Mouse (Mus musculus): Measurements from ENCODE around the gene Ccl27a. TPM values are rescaled to one million over a fixed set of nuclear protein-coding genes. Genes with fewer than 3 reads are reported as not detected.

The Ccl27a gene
- polyA plus RNA-seq, 1 experiment from 2014 or later, result 24.5 TPM

DNA sequence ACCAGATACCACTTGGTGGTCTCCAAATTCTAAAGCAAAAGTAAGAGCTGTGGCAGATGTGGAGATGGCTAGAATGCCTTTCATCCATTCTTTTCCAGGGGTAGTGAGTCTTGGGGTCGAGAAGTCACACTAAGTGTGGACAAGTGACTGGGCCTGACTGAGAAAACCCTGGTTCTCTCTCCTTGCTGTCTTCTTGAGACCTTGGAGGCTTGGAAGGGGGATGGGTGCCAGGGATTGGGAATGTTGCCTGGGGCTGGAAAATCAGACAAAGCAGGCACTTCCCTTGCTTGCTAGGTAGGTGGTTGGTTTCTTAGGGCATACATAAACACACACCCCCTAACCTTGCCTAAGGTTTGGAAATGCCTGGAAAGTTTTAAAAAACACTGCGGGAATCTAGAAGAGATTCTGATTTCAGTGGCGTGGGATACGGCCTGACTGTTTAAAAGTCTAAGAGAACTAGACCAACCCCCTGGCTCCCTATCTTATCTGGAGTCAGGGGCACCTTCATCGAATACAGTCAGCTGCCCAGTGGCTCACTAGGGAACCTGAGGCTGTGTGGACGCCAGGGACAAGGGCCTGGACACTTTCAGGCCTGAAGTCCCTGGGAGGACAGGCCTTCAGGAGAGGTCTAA, 14.3 kb downstream of the Ccl27a start:
- Histone ChIP-seq H3K27ac (ENCODE audit: low read length) (peak overlapping the region; percentile 92), H3K9ac (replicated peaks; ENCODE audit: low read depth) (peak overlapping the region; percentile 46), H3K36me3 (ENCODE audit: insufficient read depth, low read length) (no peaks in the 10 kb centered on the region), H3K4me2 (replicated peaks; ENCODE audit: low read depth, low read length) (peak overlapping the region; percentile 57), H3K27me3 (replicated peaks; ENCODE audit: insufficient read depth, low read length) (no peaks in the 10 kb centered on the region), H3K4me3 (ENCODE audit: low read depth, low read length) (no peak overlapping the region), H3K4me1 (ENCODE audit: insufficient read depth, low read depth, low read length) (peaks cover 17% of the 10 kb centered on the region; the same call in 1 of the 2 replicates), H3K9me3 (ENCODE audit: low read length) (no peaks in the 10 kb centered on the region)
- peak; percentile 5 for DNase-seq (ENCODE audit: low spot score)
- ATAC-seq, result no peak
- TF ChIP-seq EP300 (IDR thresholded peaks at IDR 0.05) (no peak), CTCF (IDR thresholded peaks at IDR 0.05) (no peak)
- 24% methylated on average over 6 of the region's 6 CpGs for WGBS

DNA sequence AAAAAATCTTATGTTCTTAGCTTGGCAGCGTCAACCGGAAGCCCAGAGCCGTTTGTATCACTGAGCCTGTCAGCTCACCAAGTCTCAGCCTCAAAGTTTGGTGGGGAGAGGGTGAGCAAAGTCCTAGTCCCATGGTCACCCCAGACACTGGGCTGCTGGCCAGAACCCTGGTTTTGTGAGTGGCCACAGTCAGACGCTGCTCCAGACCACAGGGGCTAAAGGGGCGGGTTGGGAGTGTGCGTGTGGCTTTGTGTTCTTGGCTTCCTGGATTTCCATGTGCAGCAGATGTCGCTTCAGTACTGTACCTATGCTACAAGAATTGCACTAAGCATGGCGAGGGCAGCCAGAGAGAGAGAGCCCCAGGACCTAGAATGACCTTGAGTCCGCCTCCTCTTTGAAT, 14.8 kb downstream of the Ccl27a start:
- Histone ChIP-seq H3K4me2 (replicated peaks; ENCODE audit: low read depth, low read length) (no peak overlapping the region), H3K36me3 (ENCODE audit: insufficient read depth, low read length) (no peaks in the 10 kb centered on the region)

DNA sequence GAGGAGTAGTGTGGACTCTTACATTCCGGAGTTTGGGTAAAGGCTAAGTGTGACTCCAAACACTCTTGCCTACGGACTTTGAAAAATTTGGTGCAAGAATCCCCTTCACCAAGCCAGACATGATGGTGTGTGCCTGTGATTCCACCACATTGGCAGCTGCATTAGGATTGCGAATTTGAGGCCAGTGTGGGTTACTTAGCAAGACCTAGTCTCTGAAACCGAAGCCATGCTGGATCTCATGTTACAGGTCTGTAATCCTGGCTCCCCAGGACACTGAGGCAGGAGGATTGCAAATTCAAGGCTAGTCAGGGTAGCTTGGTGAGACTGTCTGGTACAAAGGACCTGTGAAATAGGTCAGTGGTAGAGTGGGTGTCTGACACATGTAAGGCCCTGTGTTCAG, 15.3 kb downstream of the Ccl27a start:
- Histone ChIP-seq H3K4me1 (ENCODE audit: insufficient read depth, low read depth, low read length) (peaks cover 17% of the 10 kb centered on the region; the same call in 1 of the 2 replicates), H3K4me2 (replicated peaks; ENCODE audit: low read depth, low read length) (no peak overlapping the region), H3K9ac (replicated peaks; ENCODE audit: low read depth) (no peak overlapping the region), H3K4me3 (ENCODE audit: low read depth, low read length) (no peak overlapping the region), H3K36me3 (ENCODE audit: insufficient read depth, low read length) (no peaks in the 10 kb centered on the region), H3K27me3 (replicated peaks; ENCODE audit: insufficient read depth, low read length) (no peaks in the 10 kb centered on the region), H3K9me3 (ENCODE audit: low read length) (no peaks in the 10 kb centered on the region), H3K27ac (ENCODE audit: low read length) (no peak overlapping the region)
- WGBS, result 89% methylated on average over 4 of the region's 4 CpGs
- TF ChIP-seq CTCF (IDR thresholded peaks at IDR 0.05), result no peak
- no peak for TF ChIP-seq EP300 (IDR thresholded peaks at IDR 0.05)
- no peak for ATAC-seq
- DNase-seq (ENCODE audit: low spot score), result no peak

More for the DNA sequence above, 14.8 kb downstream of the Ccl27a start:
- Histone ChIP-seq H3K4me3 (ENCODE audit: low read depth, low read length) (no peak overlapping the region), H3K9me3 (ENCODE audit: low read length) (no peaks in the 10 kb centered on the region), H3K9ac (replicated peaks; ENCODE audit: low read depth) (no peak overlapping the region), H3K4me1 (ENCODE audit: insufficient read depth, low read depth, low read length) (peaks cover 17% of the 10 kb centered on the region; the same call in 1 of the 2 replicates), H3K27ac (ENCODE audit: low read length) (peak overlapping the region; percentile 92), H3K27me3 (replicated peaks; ENCODE audit: insufficient read depth, low read length) (no peaks in the 10 kb centered on the region)
- DNase-seq (ENCODE audit: low spot score) (peak; percentile 12), ATAC-seq (no peak)
- 71% methylated on average over 9 of the region's 9 CpGs for WGBS
- no peak for TF ChIP-seq CTCF (IDR thresholded peaks at IDR 0.05)
- no peak for TF ChIP-seq EP300 (IDR thresholded peaks at IDR 0.05)

DNA sequence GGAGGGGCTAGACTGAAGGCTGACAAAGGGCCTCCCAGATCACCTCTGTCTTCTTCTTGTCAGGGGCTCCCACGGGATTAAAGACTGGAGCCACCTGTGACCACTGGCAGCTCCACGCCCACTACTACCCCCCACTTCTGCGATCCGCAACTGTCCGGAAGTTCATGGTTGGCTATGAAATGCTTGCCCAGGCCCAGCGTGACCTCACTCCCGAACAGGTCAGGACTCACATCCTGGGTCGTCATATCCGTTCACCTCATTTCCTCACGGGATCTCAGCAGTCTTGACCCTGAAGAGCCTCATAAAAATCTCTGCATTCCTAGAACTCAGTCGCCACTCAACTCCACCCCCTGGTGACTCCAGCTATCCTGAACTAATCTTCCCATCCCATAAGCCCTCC, 16.0 kb downstream of the Ccl27a start:
- no peak overlapping the region for H3K4me3 ChIP-seq (ENCODE audit: low read depth, low read length)
- H3K4me2 ChIP-seq (replicated peaks; ENCODE audit: low read depth, low read length), result no peak overlapping the region
- no peak overlapping the region for H3K9ac ChIP-seq (replicated peaks; ENCODE audit: low read depth)
- DNase-seq (ENCODE audit: low spot score) (no peak), ATAC-seq (no peak)
- H3K27ac ChIP-seq (ENCODE audit: low read length), result no peak overlapping the region
- H3K27me3 ChIP-seq (replicated peaks; ENCODE audit: insufficient read depth, low read length), result no peaks in the 10 kb centered on the region
- H3K36me3 ChIP-seq (ENCODE audit: insufficient read depth, low read length), result no peaks in the 10 kb centered on the region
- TF ChIP-seq CTCF (IDR thresholded peaks at IDR 0.05) (no peak), EP300 (IDR thresholded peaks at IDR 0.05) (no peak)
- H3K9me3 ChIP-seq (ENCODE audit: low read length), result no peaks in the 10 kb centered on the region
- H3K4me1 ChIP-seq (ENCODE audit: insufficient read depth, low read depth, low read length), result peaks cover 17% of the 10 kb centered on the region; the same call in 1 of the 2 replicates
- 72% methylated on average over 11 of the region's 11 CpGs for WGBS

GRCm38 (mm10) chr4:41757321-41757720, 16.7 kb downstream of the Ccl27a start:
- 92% methylated on average over 13 of the region's 13 CpGs for WGBS
- Histone ChIP-seq H3K36me3 (ENCODE audit: insufficient read depth, low read length) (no peaks in the 10 kb centered on the region), H3K4me3 (ENCODE audit: low read depth, low read length) (no peak overlapping the region), H3K9me3 (ENCODE audit: low read length) (no peaks in the 10 kb centered on the region), H3K27ac (ENCODE audit: low read length) (no peak overlapping the region), H3K27me3 (replicated peaks; ENCODE audit: insufficient read depth, low read length) (no peaks in the 10 kb centered on the region), H3K4me1 (ENCODE audit: insufficient read depth, low read depth, low read length) (peaks cover 17% of the 10 kb centered on the region; the same call in 1 of the 2 replicates), H3K4me2 (replicated peaks; ENCODE audit: low read depth, low read length) (no peak overlapping the region), H3K9ac (replicated peaks; ENCODE audit: low read depth) (no peak overlapping the region)
- ATAC-seq, result no peak
- DNase-seq (ENCODE audit: low spot score), result no peak
- TF ChIP-seq EP300 (IDR thresholded peaks at IDR 0.05) (no peak), CTCF (IDR thresholded peaks at IDR 0.05) (no peak)

- ATAC-seq, result no peak
- H3K9ac ChIP-seq (replicated peaks; ENCODE audit: low read depth), result no peak overlapping the region
- no peak for TF ChIP-seq CTCF (IDR thresholded peaks at IDR 0.05)
- no peak for TF ChIP-seq EP300 (IDR thresholded peaks at IDR 0.05)
- H3K4me2 ChIP-seq (replicated peaks; ENCODE audit: low read depth, low read length), result peak overlapping the region; percentile 92
- no peaks in the 10 kb centered on the region for H3K27me3 ChIP-seq (replicated peaks; ENCODE audit: insufficient read depth, low read length)
- H3K27ac ChIP-seq (ENCODE audit: low read length), result no peak overlapping the region
- no peak for DNase-seq (ENCODE audit: low spot score)
- H3K9me3 ChIP-seq (ENCODE audit: low read length), result no peaks in the 10 kb centered on the region
- H3K4me3 ChIP-seq (ENCODE audit: low read depth, low read length), result peak overlapping the region; percentile 55
- 68% methylated on average over 8 of the region's 8 CpGs for WGBS
- no peaks in the 10 kb centered on the region for H3K36me3 ChIP-seq (ENCODE audit: insufficient read depth, low read length)
- peaks cover 12% of the 10 kb centered on the region; the same call in 1 of the 2 replicates for H3K4me1 ChIP-seq (ENCODE audit: insufficient read depth, low read depth, low read length)
Measured at GRCm38 (mm10) chr4:41756440-41756839, 17.6 kb downstream of the Ccl27a start.
